Mouse (Mus musculus) embryonic facial prominence, embryonic 12.5 days (tissue): ENCODE results near the gene Fam171a2. TPM values are rescaled to one million over a fixed set of nuclear protein-coding genes. Genes with fewer than 3 reads are reported as not detected.
A peak's percentile ranks its signal among the peaks of the same experiment; 100 is the strongest.

Source experiments
- ATAC-seq: fragments of 200-750 bp; cut with Nextera tagmentation; 2 replicates; pipeline ENCODE4 v1.8.0; 2017; ENCODE audit not compliant: insufficient number of reproducible peaks, insufficient read depth, low FRiP score, low TSS enrichment
- H3K27ac ChIP-seq: fragments of 300-500 bp; sonication (generic); 2 replicates; pipeline ENCODE4 v1.5.1; 2016; ENCODE audit warnings: mild to moderate bottlenecking
- H3K27me3 ChIP-seq: fragments of 300-500 bp; sonication (generic); 2 replicates; pipeline ENCODE4 v1.6.1; 2016; ENCODE audit warnings: mild to moderate bottlenecking, moderate library complexity
- H3K36me3 ChIP-seq: fragments of 300-500 bp; sonication (generic); 2 replicates; pipeline ENCODE4 v1.6.1; 2016; ENCODE audit warnings: mild to moderate bottlenecking
- H3K4me1 ChIP-seq: fragments of 300-500 bp; sonication (generic); 2 replicates; pipeline ENCODE4 v1.6.1; 2016
- H3K4me2 ChIP-seq: fragments of 300-500 bp; sonication (generic); replicated peaks from 2 replicates; pipeline ENCODE4 v1.6.1; 2016; ENCODE audit warnings: mild to moderate bottlenecking, moderate library complexity
- H3K4me3 ChIP-seq: fragments of 300-500 bp; sonication (generic); 2 replicates; pipeline ENCODE4 v1.5.1; 2016; ENCODE audit warnings: mild to moderate bottlenecking
- H3K9ac ChIP-seq: fragments of 300-500 bp; sonication (generic); 2 replicates; pipeline ENCODE4 v1.6.1; 2016; ENCODE audit warnings: mild to moderate bottlenecking, moderate library complexity
- H3K9me3 ChIP-seq: fragments of 300-500 bp; sonication (generic); 2 replicates; pipeline ENCODE4 v1.6.1; 2016; ENCODE audit warnings: mild to moderate bottlenecking, moderate library complexity
- WGBS: fragments of 180-500 bp; shearing (Covaris S2); methylation state at CpG from one replicate; pipeline ENCODE4 v1.1.7; 2016; 5-methylcytosine and 5-hydroxymethylcytosine counted together
- polyA plus RNA-seq: library from polyadenylated mRNA; unstranded; fragments of >200 nt; fragmentation: Nextera tagmentation; extraction: Ambion mirVana; gene quantifications from 2 replicates; pipeline ENCODE4 v1.2.1, GENCODE M21; 2016

Fam171a2 gene
- polyA plus RNA-seq, 1 experiment from 2014 or later: 13.5 TPM

GRCm38 (mm10) chr11:102406401-102406800 is 41.1 kb downstream of the Fam171a2 start:
- Histone ChIP-seq H3K4me3 (peak overlapping the region; percentile 80), H3K9ac (peak overlapping the region; percentile 85), H3K9me3 (no peaks in the 10 kb centered on the region), H3K27ac (peak overlapping the region; percentile 87; the same call in 1 of the 2 replicates), H3K36me3 (peaks cover 30% of the 10 kb centered on the region), H3K27me3 (peaks cover 13% of the 10 kb centered on the region), H3K4me2 (peak overlapping the region; percentile 83), H3K4me1 (peaks cover 32% of the 10 kb centered on the region)
- WGBS: 11% methylated on average over 3 of the region's 3 CpGs
- ATAC-seq: no peak

- no peak overlapping the region for H3K27ac ChIP-seq
- H3K27me3 ChIP-seq: peaks cover 19% of the 10 kb centered on the region
- H3K9ac ChIP-seq: peak overlapping the region; percentile 85
- 84% methylated on average over 11 of the region's 11 CpGs for WGBS
- H3K36me3 ChIP-seq: peaks cover 30% of the 10 kb centered on the region
- no peak for ATAC-seq
- H3K9me3 ChIP-seq: no peaks in the 10 kb centered on the region
- peak overlapping the region; percentile 80 for H3K4me3 ChIP-seq
- peaks cover 32% of the 10 kb centered on the region for H3K4me1 ChIP-seq
- peak overlapping the region; percentile 83 for H3K4me2 ChIP-seq
Measured at GRCm38 (mm10) chr11:102405544-102406285, 41.8 kb downstream of the Fam171a2 start.

- H3K4me3 ChIP-seq: no peak overlapping the region
- no peak overlapping the region for H3K4me2 ChIP-seq
- H3K4me1 ChIP-seq: peaks cover 44% of the 10 kb centered on the region
- H3K36me3 ChIP-seq: peaks cover 30% of the 10 kb centered on the region
- ATAC-seq: no peak
- 77% methylated on average over 18 of the region's 18 CpGs for WGBS
- no peaks in the 10 kb centered on the region for H3K9me3 ChIP-seq
- 0 out of 2 replicates have a peak overlapping the region, but pooled peaks have one; percentile 0 for H3K9ac ChIP-seq
- H3K27ac ChIP-seq: no peak overlapping the region
- peaks cover 33% of the 10 kb centered on the region for H3K27me3 ChIP-seq
Measured at GRCm38 (mm10) chr11:102404161-102405010, 43.1 kb downstream of the Fam171a2 start.

- H3K27ac ChIP-seq: no peak overlapping the region
- no peaks in the 10 kb centered on the region for H3K9me3 ChIP-seq
- peaks cover 38% of the 10 kb centered on the region for H3K27me3 ChIP-seq
- H3K4me2 ChIP-seq: no peak overlapping the region
- 94% methylated on average over 11 of the region's 11 CpGs for WGBS
- ATAC-seq: no peak
- no peak overlapping the region for H3K4me3 ChIP-seq
- peaks cover 30% of the 10 kb centered on the region for H3K36me3 ChIP-seq
- no peak overlapping the region for H3K9ac ChIP-seq
- peaks cover 40% of the 10 kb centered on the region for H3K4me1 ChIP-seq
Measured at GRCm38 (mm10) chr11:102403657-102404056, 43.8 kb downstream of the Fam171a2 start.

- peaks cover 54% of the 10 kb centered on the region for H3K27me3 ChIP-seq
- H3K9ac ChIP-seq: no peak overlapping the region
- H3K9me3 ChIP-seq: no peaks in the 10 kb centered on the region
- peaks cover 30% of the 10 kb centered on the region for H3K36me3 ChIP-seq
- 56% methylated on average over 12 of the region's 12 CpGs for WGBS
- no peak overlapping the region for H3K4me2 ChIP-seq
- H3K4me3 ChIP-seq: no peak overlapping the region
- H3K27ac ChIP-seq: no peak overlapping the region
- ATAC-seq: no peak
- H3K4me1 ChIP-seq: peaks cover 40% of the 10 kb centered on the region
Measured at GRCm38 (mm10) chr11:102401898-102402500, 45.5 kb downstream of the Fam171a2 start.

- H3K36me3 ChIP-seq: peaks cover 30% of the 10 kb centered on the region
- H3K9me3 ChIP-seq: no peaks in the 10 kb centered on the region
- no peak overlapping the region for H3K4me3 ChIP-seq
- 21% methylated on average over 12 of the region's 12 CpGs for WGBS
- H3K4me1 ChIP-seq: peaks cover 29% of the 10 kb centered on the region
- H3K9ac ChIP-seq: no peak overlapping the region
- no peak overlapping the region for H3K4me2 ChIP-seq
- H3K27me3 ChIP-seq: peaks cover 63% of the 10 kb centered on the region
- ATAC-seq: no peak
- H3K27ac ChIP-seq: no peak overlapping the region
Measured at GRCm38 (mm10) chr11:102400513-102401084, 46.9 kb downstream of the Fam171a2 start.

- H3K4me3 ChIP-seq: peak overlapping the region; percentile 32
- ATAC-seq: no peak
- H3K9me3 ChIP-seq: no peaks in the 10 kb centered on the region
- H3K27ac ChIP-seq: no peak overlapping the region
- WGBS: 1% methylated on average over 34 of the region's 34 CpGs
- H3K9ac ChIP-seq: peak overlapping the region; percentile 37
- H3K27me3 ChIP-seq: peaks cover 69% of the 10 kb centered on the region
- H3K4me1 ChIP-seq: peaks cover 24% of the 10 kb centered on the region; the same call in 1 of the 2 replicates
- H3K4me2 ChIP-seq: peak overlapping the region; percentile 58
- H3K36me3 ChIP-seq: peaks cover 26% of the 10 kb centered on the region
Measured at GRCm38 (mm10) chr11:102399610-102400072, 47.8 kb downstream of the Fam171a2 start.

- Histone ChIP-seq H3K27me3 (peaks cover 73% of the 10 kb centered on the region), H3K4me3 (0 out of 2 replicates have a peak overlapping the region, but pooled peaks have one; percentile 32), H3K36me3 (peaks cover 21% of the 10 kb centered on the region), H3K9me3 (no peaks in the 10 kb centered on the region), H3K4me2 (peak overlapping the region; percentile 58), H3K4me1 (peaks cover 28% of the 10 kb centered on the region; the same call in 1 of the 2 replicates), H3K27ac (no peak overlapping the region), H3K9ac (no peak overlapping the region)
- ATAC-seq: no peak
- 16% methylated on average over 15 of the region's 15 CpGs for WGBS
Measured at GRCm38 (mm10) chr11:102399107-102399506, 48.4 kb downstream of the Fam171a2 start.

GRCm38 (mm10) chr11:102398007-102398825 is 49.3 kb downstream of the Fam171a2 start:
- Histone ChIP-seq H3K9ac (no peak overlapping the region), H3K4me3 (no peak overlapping the region), H3K27ac (no peak overlapping the region), H3K4me1 (peaks cover 36% of the 10 kb centered on the region), H3K9me3 (no peaks in the 10 kb centered on the region), H3K4me2 (no peak overlapping the region), H3K36me3 (peaks cover 12% of the 10 kb centered on the region), H3K27me3 (peaks cover 76% of the 10 kb centered on the region)
- WGBS: 75% methylated on average over 20 of the region's 20 CpGs
- ATAC-seq: no peak

- WGBS: 72% methylated on average over 7 of the region's 7 CpGs
- Histone ChIP-seq H3K27me3 (peaks cover 66% of the 10 kb centered on the region), H3K4me2 (no peak overlapping the region), H3K9ac (no peak overlapping the region), H3K9me3 (no peaks in the 10 kb centered on the region), H3K4me3 (no peak overlapping the region), H3K27ac (no peak overlapping the region), H3K36me3 (no peaks in the 10 kb centered on the region), H3K4me1 (peaks cover 42% of the 10 kb centered on the region)
- no peak for ATAC-seq
Measured at GRCm38 (mm10) chr11:102396671-102397141, 50.8 kb downstream of the Fam171a2 start.
